Mouse (Mus musculus) thymus, adult 18-20 months (tissue): ENCODE results near the gene Furin.
"Not testable (repeated sequence)": the region's sequence is repeated elsewhere in the genome, so short reads cannot be mapped to it uniquely, and the experiment has no call there.

Experiments used
- DNase-seq, 2 experiments: peaks; one replicate each; pipeline ENCODE4 v3.0.0; 2022; ENCODE audit warnings: mixed read lengths in 2 of 2

Furin gene

DNA sequence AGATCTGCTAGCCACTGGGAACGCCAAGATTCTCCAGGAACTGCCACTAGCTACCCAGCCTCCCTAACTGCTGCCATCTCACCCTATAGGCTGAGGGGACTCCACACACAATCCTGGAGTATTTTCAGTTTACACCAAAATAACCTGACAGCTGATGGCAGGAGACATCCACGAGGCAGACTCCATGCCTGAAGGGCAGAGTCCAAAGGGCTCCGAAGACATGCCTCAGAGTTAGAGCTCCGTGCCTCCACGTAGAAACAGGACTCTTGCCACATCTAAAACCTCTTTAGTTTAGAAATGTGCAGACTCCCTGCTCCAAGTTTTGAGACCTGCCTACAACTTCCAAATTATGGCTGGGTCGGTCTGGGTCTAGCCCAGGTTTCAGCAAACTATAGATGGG lies 4.7 kb downstream of the Furin start:
- no peak for DNase-seq

DNA sequence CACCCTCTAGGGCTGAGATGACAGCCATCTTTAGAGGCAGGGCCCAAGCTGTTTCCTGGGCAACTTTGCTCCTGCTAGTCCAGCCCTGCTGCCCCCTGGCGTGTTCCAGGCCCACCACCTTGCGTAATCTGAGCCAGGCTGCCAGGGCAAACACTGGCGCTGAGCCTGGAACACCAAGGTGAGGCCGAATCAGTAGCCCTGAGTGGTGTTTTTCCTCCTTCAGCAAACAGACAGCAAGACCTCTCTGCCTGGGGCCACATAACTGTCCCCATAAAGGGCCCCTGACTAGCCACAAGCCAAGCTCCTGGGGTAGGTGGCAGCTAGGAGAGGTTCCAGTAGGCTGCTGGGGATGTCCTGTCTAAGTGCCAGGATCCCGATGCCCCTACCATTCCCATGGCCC lies 5.1 kb downstream of the Furin start:
- no peak for DNase-seq

DNA sequence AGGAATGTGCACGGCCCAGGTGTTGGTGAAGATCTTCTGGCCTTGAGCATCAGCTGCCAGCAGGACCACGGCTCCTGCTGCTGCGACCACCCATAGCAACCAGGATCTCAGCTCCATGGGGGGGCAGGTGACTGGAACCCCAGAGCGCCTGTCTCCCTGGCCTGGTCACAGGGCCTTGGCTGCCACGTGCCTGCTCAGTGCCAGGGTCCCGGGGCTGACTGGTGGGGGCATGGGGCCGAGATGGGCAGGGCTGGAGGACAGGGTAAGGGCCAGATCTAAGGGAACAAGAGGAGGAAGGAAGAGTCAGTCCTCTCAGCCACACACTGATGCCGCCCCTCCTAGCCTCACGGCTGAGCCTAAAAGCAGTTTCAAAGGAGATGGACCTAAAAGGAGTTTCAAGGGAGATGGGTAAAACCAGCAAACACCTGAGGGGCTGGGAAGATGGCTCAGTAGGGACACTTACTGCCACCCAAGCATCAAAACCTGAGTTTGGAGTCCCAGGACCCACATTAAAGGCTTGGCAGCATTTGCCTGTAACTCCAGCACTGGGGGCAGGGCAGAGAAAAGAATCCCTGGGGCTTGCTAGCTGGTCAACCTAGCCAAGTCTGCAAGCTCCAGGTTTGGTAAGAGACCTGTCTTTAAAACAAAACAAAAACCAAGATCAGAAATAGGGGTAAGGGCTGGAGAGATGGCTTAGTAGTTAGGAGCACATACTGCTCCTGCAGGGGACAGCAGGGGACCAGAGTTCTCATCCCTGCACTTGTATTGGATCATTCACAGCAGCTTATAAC lies 6.4 kb downstream of the Furin start:
- DNase-seq = no peak

DNA sequence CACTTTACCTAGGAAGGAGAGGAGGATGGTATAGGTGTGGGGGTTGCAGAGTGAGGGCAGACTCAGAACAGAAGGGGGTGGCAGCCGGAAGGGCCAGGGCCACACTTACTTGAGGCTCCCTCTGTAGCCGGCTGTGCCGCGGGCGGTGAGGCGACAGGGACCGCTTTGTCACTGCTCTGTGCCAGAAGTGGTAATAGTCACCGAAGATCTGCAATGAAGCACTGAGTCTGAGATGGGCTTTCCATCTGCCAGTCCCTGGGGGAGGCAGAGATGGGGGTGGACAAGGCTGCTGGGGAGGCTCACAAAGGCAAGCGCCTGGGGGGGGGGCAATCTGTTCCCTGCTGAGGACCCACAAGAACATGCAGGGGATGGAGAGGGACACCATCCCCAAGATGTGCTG lies 7.2 kb downstream of the Furin start:
- DNase-seq = no peak

DNA sequence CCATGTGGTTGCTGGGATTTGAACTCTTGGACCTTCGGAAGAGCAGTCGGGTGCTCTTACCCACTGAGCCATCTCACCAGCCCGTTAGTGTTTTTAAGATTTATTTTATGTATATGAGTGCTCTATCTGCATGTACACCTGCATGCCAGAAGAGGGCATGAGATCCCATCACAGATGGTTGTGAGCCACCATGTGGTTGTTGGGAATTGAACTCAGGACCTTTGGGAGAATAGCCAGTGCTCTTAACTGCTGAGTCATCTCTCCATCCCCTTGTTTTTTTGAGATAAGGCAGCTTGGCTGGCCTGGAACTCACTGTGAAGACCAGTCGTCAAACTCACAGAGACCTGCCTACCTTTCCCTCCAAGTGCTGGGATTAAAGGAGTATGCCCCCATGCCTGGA lies 8.8 kb downstream of the Furin start:
- DNase-seq = not testable (repeated sequence)

DNA sequence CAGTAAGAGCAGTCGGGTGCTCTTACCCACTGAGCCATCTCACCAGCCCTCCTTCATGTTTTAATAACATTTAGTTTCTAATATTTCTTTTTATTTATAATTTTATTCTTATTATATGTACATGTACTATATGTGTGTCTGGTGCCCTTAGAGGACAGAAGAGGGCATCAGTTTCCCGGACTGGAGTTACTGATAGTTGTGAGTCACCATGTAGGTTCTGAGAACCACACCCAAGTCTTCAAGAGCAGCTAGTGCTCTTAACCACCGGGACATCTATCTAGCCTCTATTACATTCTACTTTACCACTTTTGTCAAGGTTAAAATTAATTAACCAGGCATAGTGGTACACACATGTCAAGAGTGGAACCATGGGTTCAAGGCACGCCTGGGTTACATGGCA lies 10.6 kb downstream of the Furin start:
- DNase-seq = no peak

DNA sequence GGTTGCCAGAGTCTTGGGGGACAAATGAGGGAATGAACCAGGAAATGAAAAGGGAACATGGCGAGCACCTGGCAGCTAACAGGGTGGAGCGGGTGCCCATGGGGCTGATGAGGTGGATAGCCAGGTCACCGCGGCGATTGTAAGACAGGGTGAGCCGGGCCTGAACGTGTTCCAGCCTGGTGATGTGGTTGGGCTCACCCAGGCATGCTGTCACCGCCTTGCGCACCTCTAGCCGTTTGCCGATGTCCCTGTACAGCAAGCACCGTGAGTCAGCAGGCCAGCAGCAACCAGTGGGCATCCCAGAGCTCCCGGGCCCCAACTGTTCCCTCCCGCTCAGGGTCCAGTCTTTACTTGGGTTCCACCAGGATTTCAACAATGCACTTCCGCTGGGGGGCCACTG lies 13.1 kb downstream of the Furin start:
- DNase-seq = no peak

DNA sequence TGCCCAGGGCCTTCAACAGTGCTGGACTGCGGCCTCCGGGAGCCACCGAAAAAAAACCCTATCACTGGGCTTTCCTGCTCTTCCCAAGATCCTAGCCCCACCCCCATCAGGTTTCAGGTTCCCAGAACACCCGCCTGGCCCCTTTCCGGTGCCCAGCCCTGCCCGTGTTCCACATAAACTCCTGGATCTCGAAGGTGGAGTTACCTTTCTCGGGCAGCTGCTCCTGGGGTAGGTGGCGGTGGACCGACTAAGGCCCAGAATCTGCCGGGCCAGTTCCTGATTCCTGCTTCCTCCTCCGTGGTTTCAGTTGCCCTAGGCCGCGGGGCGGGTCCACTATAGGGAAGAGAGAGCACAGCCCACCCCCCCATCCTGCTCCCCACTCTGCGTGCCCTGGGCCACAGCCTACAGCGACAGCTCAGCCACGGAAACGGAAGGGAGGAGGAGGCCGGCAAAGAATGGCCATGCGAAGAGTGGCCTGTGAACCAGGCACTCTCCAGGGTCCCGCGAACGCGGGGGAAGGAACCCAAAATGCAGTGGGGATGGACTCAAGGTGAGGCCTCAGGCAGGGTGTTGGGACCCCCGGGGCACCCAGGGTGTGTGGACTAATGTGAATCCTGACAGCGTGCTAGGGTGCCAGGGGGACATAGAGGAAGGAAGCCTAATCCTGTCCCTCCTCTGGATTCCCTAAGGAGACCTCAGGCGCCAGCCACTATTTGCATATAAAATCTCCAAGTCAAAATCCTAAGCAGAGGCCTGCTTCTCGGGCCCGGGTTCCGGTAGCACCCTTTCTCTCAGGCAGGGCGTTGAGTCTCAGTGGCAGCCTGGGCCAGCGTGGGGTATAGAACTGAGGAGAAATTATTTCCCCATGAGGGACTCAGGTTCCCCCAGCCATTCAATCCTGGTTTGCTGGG lies 17.3 kb downstream of the Furin start, which contains the start of gene Fes:
Gene Fes (minus strand): TSS at position 314 of the 911 bp plus-strand sequence.
- DNase-seq = no peak

DNA sequence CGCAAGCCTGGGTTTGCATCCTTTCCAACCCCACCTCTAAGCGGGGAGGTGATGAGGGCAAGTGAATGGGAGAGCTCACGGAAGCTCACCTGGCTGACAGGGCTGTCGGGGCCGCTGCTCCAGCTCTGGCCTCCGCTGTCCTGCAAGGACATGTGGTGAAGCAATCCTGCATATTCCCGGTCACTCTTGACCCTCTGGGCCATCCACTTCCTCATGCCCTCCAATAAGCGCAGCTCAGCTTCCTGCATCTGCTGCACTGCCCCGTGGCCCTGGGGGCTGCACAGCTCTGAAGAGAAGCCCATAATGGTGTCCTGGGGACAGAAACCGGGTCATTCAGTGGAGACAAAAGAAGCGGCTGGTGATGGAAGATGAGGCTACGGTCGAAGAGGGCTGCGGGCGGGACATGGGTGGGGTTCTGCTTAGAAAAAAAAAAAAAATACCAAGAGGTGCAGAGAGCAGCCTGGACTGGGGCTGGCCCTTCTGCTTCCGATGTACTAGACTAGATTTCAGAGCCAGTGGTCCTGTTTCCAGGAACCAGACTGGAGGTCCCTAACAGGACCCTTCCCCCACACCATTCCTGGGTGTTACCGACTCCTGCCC lies 18.1 kb downstream of the Furin start:
- no peak for DNase-seq

DNA sequence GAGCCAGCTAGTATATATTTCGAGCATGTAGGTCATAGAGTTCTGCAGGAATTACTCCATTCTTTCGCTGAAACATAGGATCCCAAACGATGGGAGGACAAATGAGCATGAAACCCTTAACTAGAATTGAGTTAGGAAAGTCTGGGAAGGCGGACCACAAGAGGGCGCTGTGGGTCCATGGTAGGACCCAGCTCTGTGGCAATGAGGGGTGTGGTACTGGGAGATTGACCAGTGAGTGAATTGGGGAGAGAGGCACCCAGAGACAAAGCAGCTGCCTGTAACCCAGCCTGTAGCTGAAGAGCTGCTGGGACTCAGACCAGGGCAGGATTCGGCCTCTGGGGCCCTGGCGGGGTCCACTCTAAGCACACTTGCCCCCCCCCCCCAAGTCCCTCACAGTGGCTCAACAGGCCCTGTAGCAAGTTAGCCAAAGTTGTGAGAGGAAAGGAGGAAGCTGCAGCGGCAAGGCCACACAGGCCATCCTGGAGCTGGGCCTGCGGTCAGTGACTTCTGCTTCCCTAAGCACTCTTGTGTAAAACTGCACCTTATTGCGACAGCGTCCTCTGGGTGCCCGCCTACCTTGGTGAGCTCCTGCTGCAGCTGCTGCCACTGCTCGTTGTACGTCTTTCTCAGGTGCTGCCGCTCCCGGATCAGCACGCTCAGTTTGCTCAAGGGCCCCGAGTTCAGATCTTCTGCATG lies 18.9 kb downstream of the Furin start:
- peak; percentile 64 to 70 for DNase-seq

DNA sequence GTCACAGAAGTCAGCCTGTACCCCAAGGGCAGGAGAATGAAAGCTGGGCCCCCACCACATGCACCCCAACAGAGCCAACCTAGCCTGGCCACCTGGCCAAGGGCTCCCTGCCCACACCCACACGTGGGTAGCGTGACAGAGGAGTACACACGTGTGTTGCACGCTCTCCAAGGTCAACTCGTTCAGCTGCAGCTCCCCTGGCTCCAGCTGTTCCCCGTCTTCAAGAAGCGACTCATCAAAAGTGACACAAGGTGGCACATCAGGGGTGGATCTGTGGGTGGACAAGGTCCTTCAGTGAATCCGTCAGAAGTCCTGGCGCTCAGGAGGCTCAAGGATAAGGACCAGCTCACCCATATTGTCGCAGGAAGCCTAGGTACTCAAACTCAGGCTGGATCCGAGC lies 22.3 kb downstream of the Furin start:
- no peak for DNase-seq

DNA sequence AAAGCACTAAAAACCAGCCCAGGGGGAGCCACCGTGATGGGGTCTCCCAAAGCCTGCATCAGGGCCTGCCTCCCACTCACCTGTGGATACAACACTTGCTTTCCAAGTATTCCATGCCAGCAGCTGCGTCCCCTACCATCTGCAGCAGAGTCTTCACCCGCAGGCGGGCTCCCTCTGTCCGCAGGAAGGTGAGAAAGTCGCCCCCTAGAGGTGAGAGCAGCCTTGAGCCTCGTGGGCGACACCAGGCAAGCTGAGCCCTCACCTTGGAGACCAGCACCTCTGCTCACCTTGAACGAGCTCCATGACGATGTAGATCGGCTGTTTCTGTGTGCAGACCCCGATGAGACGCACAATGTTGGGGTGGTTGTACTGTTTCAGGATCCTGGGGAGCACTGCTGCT lies 25.7 kb downstream of the Furin start:
- peak in 1 of 2 experiments; percentile 37 for DNase-seq

DNA sequence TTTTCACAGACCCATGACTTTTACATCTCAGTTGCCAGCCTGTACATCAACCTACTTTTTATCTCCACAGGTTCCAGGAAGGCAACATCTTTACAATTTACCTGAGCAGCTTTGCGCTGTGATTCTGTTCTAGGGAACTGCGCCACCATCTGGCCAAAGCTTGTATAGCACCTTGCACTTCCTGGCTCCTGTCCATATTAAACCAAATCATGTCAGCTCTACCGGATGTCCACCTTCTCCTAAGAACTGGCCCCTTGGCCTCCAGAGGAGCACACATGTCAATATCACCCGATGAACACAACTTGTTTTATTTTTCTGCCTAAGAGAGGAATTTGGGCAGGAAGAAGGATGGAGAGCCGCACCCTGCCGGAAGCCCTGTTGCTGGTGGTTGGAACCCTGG lies 27.8 kb downstream of the Furin start:
- DNase-seq = peak in 1 of 2 experiments; percentile 49

DNA sequence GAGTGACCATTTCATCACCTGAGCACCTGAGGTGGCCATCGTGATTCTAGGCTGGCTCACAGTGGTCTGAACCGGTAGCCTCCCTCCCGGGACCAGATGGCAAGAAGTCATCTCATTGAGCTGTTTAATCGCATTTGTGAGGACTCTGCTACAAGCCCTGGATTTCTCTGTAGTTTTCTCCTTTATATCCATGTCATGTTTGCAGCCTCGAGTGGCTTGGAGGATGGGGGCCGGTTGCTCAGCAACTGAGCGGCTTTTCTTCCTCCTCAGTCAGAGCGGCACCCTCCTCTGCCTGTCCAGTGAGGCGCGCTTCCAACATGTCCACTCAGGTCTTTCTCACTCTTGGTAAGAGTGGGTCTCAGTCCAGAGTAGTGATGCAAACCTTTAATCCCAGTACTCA lies 29.0 kb downstream of the Furin start:
- no peak for DNase-seq

DNA sequence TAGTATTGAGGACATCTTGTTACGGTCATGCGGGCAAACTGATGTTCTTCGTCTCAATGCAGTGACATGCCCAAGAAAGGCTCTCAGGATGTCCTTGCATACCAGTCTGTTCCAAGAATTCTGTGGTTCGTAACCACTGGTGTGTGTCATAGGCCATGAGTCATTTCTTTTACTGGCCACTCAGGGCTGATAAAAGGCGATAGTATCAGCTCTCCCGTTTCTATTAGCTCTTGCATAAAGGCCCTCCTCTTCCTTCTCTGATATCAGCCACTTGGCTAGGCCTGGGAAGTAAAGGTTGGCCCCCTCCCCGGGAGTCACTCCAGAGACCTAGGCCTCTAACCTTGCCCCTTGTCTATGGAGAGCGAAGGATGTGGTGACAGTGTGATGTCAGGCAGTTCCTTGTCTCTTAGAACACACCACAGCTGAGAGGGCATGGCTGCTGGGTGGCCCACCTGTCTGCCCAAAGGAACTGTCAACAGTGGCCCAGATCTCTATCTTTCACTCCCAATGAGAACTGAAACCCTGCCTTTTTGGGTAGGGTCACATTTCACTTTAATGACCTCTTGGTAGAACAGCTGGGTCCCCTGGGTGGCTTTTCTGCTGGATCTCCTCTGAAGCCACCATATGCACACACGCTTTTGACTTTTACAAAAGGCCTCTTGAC lies 29.7 kb downstream of the Furin start:
- no peak for DNase-seq

DNA sequence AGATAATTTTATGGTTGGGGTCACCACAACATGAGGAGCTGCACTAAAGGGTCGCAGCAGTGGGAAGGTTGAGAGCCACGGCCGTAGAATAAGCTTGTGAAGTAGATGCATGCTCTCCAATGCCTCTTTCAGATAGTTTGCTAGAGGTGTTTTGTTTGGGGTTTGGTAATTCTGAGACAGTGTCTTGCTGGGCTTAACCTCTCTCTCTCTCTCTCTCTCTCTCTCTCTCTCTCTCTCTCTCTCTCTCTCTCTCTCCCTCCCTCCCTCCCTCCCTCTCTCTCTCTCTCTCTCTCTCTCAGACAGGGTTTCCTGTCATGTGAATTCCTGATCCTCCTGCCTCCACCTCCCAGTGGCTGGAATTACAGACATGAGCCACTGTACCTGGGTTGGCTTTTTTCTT lies 30.5 kb downstream of the Furin start:
- DNase-seq = no peak

DNA sequence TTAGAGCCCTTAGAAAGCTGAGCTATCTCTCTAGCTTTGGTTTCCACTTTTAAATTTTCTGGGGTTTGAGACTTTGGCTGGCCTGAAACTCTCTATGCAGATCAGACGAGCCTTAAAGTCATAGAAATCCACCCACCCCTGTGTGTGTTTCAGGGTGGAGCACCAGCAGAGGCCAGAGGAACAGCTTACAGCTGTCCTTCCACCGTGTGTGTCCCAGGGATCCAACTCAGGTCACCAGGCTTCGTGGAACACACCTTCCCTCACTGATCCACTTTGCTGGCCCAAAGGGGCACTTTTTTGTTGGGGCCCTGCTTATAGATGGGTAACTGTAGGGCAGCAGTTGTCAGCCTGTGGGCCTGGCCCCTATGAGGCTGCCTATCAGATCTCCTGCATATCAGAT lies 31.0 kb downstream of the Furin start:
- DNase-seq = no peak

DNA sequence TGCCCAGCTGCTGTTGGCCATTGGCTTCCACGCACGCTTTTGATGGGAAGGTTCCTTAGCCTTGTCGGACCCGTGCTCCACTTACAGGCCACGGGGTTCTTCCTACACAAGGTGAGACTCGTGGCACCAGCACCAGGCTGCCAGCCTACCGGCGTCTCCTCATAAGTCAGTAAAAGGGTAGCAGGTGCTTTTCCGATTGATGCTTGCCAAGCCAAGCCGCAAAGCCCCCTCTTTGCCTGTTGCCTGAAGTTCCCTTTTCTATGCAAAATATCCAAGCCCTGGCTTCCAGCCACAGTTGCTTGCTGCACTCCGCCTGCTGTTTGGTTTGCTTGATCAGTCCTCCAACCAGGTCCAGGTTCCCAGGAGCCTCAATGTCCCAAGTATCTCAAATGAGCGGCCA lies 31.4 kb downstream of the Furin start:
- peak; percentile 46 to 58 for DNase-seq

DNA sequence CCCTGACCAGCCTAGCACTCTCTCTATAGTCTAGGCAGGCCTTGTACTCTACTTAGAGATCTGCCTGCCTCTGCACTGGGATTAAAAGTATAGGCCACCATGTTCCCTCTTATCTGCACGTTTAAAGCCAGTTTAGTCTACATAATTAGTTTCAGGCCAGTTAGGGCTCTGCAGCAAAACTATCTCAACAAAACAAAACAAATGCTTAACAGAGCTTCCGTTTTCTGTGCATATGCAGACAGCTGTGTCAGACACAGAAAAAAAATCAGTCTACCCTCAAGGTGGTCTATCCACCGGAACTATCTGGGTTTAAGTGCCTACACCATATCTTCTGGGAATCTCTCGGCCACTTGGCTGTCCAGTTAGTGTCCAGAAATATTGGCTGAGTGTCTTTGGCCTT lies 31.9 kb downstream of the Furin start:
- DNase-seq = no peak

DNA sequence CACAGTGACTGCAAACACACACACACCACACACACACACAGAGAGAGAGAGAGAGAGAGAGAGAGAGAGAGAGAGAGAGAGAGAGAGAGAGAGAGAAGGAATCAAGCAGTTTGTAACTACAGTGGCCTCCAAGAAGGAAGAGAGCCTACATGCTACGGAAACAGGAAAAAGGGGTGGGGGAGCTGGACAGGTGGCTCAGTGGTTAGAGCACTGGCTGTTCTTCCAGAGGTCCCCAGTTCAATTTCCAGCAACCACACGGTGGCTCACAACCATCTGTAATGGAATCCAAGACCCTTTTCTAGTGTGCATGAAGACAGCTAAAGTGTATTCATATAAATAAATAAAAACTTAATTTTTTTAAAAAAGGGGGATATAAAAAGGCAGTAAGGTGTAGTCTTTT lies 32.6 kb downstream of the Furin start:
- DNase-seq = peak in 1 of 2 experiments; percentile 44

DNA sequence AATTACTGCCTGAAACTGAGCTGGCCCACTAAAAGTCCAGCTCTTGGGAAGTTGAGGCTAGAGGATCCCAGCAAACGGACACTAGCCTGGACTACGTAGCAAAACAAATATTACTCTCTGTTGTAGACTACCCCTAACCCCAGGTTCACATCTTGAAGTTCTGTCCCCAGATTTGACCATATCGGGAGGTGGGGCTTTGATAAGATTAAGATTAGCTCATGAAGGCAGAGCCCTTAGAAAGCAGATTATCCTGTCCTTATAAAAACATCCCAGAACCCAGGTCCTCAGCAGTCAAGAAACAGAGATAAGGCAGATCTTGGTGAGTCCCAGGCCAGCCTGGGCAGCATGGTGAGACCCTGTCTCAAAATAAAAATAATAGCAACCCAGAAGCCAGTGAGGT lies 33.1 kb downstream of the Furin start:
- no peak for DNase-seq

DNA sequence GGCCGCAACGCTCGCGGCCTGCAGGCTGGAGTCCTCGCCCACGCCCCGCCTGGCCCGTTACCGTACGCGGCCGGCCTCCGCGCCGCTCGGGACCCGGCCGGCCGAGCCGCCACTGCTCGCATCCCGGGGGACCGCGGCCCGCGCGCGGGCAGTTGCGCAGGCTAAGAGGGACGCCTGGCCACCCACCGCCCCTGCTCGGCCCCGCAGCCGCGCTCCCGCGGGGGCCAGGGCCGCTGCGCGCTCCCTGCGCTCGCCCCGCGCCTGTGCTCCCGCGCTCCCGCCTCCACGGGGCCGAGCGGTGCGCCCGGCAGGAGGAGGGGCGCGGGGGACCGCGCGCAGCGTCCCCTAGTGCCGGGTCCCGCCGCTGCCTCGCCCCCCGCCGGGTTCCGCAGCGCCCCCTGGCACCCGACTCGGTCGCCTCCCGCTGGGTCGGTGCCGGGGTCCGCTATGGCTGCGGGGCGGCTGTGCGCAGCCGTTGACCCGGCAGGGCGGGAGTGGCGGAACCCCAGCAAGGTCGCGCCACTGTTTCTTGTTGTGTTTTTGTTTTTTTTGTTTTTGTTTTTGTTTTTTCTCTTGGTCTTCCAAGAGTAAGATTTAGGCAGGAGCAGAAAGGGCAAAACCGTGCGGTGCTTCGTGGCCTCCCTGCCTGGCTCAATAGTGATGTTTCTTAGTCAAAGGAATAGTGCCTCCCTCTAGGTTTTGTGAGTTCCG lies 34.0 kb downstream of the Furin start, which contains the start of gene Man2a2:
Gene Man2a2 (minus strand): TSS at position 335 of the 711 bp plus-strand sequence.
- DNase-seq = peak; percentile 62 to 72
